Mouse (Mus musculus): ENCODE data around the gene Kcnmb3.
"Not testable (repeated sequence)": the region's sequence is repeated elsewhere in the genome, so short reads cannot be mapped to it uniquely, and the experiment has no call there.

The Kcnmb3 gene

DNA sequence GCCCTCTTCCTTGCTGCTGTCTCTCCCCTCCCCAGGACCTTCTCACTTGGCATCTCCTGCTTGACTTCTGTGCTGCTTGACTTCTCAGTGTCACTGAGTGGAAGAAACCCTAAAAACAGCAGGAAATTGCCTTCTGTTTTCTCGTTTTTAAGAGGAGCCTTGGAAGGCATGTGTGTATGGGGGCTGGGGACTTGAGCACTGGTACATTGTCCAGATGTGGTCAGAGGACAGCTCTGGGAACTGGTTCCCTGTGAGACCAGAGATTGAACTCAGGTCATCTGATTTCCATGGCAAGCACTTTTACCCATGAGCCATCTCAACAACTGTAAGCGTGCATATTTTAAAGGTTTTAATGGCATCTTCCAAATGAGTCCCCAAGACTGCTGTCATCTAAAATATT is 58.0 kb downstream of the Kcnmb3 start:
- DNase-seq (ENCODE audit: low spot score): no peak

- DNase-seq (ENCODE audit: low spot score): no peak
Observed at GRCm38 (mm10) chr3:32430394-32430793, 61.6 kb downstream of the Kcnmb3 start.

- not testable (repeated sequence) for DNase-seq (ENCODE audit: low spot score)
Observed at GRCm38 (mm10) chr3:32429351-32429750, 62.7 kb downstream of the Kcnmb3 start.

DNA sequence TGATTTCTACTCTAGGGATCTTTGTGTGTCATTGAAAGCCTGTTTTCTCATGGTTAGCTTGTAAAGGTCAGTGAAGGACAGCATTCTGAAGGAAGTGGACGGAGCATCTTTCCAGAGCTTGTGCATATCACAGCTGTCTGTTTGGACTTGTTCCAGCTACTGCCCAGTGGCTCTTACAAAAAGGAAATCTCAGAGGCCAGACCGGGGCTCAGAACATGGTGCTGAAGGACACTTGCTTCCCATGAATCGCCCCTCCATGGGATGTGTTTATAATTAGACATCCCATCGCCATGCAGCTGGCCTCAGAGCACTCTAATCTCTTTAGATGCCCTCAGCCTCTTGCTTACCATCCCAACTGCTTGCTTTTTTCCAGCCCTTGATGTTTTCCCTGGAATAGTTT is 63.1 kb downstream of the Kcnmb3 start:
- no peak for DNase-seq (ENCODE audit: low spot score)

GRCm38 (mm10) chr3:32428361-32428760 is 63.7 kb downstream of the Kcnmb3 start:
- DNase-seq (ENCODE audit: low spot score): no peak

DNA sequence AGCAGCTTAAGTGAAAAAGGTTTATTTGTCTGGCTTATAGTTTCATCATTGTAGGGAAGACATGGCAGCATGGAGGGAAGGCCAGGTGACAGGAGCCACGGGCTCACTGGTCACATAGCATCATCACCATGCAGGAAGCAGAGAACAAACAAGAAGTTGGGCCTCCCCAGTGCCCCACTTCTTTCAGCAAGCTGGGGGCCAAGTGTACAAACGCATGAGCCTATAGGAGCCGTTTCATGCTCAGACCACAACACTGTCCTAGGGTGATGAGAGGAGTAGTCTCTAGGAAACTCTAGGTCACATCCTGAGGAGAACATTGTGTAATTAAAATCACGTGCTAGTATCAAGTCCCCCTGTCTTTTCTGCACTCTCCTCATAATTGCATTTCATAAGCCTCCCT is 64.3 kb downstream of the Kcnmb3 start:
- no peak for DNase-seq (ENCODE audit: low spot score)
